Mouse (Mus musculus) heart, embryonic 13.5 days (tissue): ENCODE measurements around the gene Pxn. TPM values are rescaled to one million over a fixed set of nuclear protein-coding genes. Genes with fewer than 3 reads are reported as not detected.
"Not testable (repeated sequence)": the region's sequence is repeated elsewhere in the genome, so short reads cannot be mapped to it uniquely, and the experiment has no call there.

Experiments
- ATAC-seq: fragments of 200-750 bp; cut with Nextera tagmentation; 2 replicates; pipeline ENCODE4 v1.8.0; 2017; ENCODE audit warnings: moderate TSS enrichment; ENCODE audit not compliant: insufficient number of reproducible peaks, low FRiP score, low TSS enrichment; ENCODE audit errors: extremely low read depth
- H3K27ac ChIP-seq: fragments of 300-500 bp; sonication (generic); replicated peaks from 2 replicates; pipeline ENCODE4 v1.5.1; 2015; ENCODE audit warnings: moderate library complexity, mild to moderate bottlenecking, inconsistent platforms
- H3K27me3 ChIP-seq: fragments of 300-500 bp; sonication (generic); replicated peaks from 2 replicates; pipeline ENCODE4 v1.6.1; 2015; ENCODE audit warnings: mild to moderate bottlenecking, inconsistent platforms
- H3K36me3 ChIP-seq: fragments of 300-500 bp; sonication (generic); 2 replicates; pipeline ENCODE4 v1.6.1; 2015; ENCODE audit warnings: mild to moderate bottlenecking, inconsistent platforms
- H3K4me1 ChIP-seq: fragments of 300-500 bp; sonication (generic); 2 replicates; pipeline ENCODE4 v1.6.1; 2015; ENCODE audit warnings: inconsistent platforms
- H3K4me2 ChIP-seq: fragments of 300-500 bp; sonication (generic); 2 replicates; pipeline ENCODE4 v1.6.1; 2015; ENCODE audit warnings: inconsistent platforms, mild to moderate bottlenecking, moderate library complexity
- H3K4me3 ChIP-seq: fragments of 300-500 bp; sonication (generic); 2 replicates; pipeline ENCODE4 v1.5.1; 2015; ENCODE audit warnings: moderate library complexity, mild to moderate bottlenecking, inconsistent platforms
- H3K9ac ChIP-seq: fragments of 300-500 bp; sonication (generic); 2 replicates; pipeline ENCODE4 v1.6.1; 2015; ENCODE audit warnings: inconsistent platforms, mild to moderate bottlenecking, moderate library complexity
- H3K9me3 ChIP-seq: fragments of 300-500 bp; sonication (generic); 2 replicates; pipeline ENCODE4 v1.6.1; 2016; ENCODE audit warnings: inconsistent platforms
- WGBS: fragments of 180-500 bp; shearing (Covaris S2); methylation state at CpG from one replicate; pipeline ENCODE4 v1.1.7; 2015; ENCODE audit warnings: mixed read lengths; 5-methylcytosine and 5-hydroxymethylcytosine counted together
- polyA plus RNA-seq: library from polyadenylated mRNA; unstranded; fragments of >200 nt; fragmentation: Nextera tagmentation; extraction: Ambion mirVana; gene quantifications from 2 replicates; pipeline ENCODE4 v1.2.1, GENCODE M21; 2015

Gene Pxn
- polyA plus RNA-seq, 1 experiment from 2014 or later, result 31.7 TPM

GRCm38 (mm10) chr5:115487942-115488580 lies 18.4 kb upstream of the Pxn start:
- Histone ChIP-seq H3K9me3 (no peaks in the 10 kb centered on the region), H3K9ac (no peak overlapping the region), H3K4me3 (no peak overlapping the region), H3K27ac (no peak overlapping the region; the same call in 1 of the 2 replicates), H3K27me3 (no peaks in the 10 kb centered on the region), H3K4me1 (peaks cover 35% of the 10 kb centered on the region), H3K4me2 (peak overlapping the region; percentile 75), H3K36me3 (no peaks in the 10 kb centered on the region)
- no peak for ATAC-seq
- WGBS, result 73% methylated on average over 9 of the region's 9 CpGs

GRCm38 (mm10) chr5:115488841-115489698 lies 17.4 kb upstream of the Pxn start:
- under 1% methylated on average over 39 of the region's 39 CpGs for WGBS
- H3K27ac ChIP-seq, result peak overlapping the region; percentile 100
- H3K27me3 ChIP-seq, result no peaks in the 10 kb centered on the region
- H3K4me1 ChIP-seq, result peaks cover 40% of the 10 kb centered on the region
- H3K4me3 ChIP-seq, result peak overlapping the region; percentile 48
- H3K9ac ChIP-seq, result peak overlapping the region; percentile 95
- H3K9me3 ChIP-seq, result no peaks in the 10 kb centered on the region
- peak; percentile 43; the same call in 1 of the 2 replicates for ATAC-seq
- H3K4me2 ChIP-seq, result peak overlapping the region; percentile 75
- H3K36me3 ChIP-seq, result no peaks in the 10 kb centered on the region

- H3K9me3 ChIP-seq, result no peaks in the 10 kb centered on the region
- peak overlapping the region; percentile 100 for H3K27ac ChIP-seq
- WGBS, result under 1% methylated on average over 50 of the region's 50 CpGs
- peak overlapping the region; percentile 75 for H3K4me2 ChIP-seq
- H3K4me3 ChIP-seq, result peak overlapping the region; percentile 48
- H3K27me3 ChIP-seq, result no peaks in the 10 kb centered on the region
- H3K4me1 ChIP-seq, result peaks cover 42% of the 10 kb centered on the region
- peak overlapping the region; percentile 95 for H3K9ac ChIP-seq
- H3K36me3 ChIP-seq, result no peaks in the 10 kb centered on the region
- peak; percentile 78 for ATAC-seq
Measured at GRCm38 (mm10) chr5:115489699-115490637, 16.5 kb upstream of the Pxn start.

GRCm38 (mm10) chr5:115490638-115491000 lies 15.9 kb upstream of the Pxn start:
- Histone ChIP-seq H3K27ac (peak overlapping the region; percentile 100), H3K9me3 (no peaks in the 10 kb centered on the region), H3K4me3 (peak overlapping the region; percentile 48; the same call in 1 of the 2 replicates), H3K4me2 (peak overlapping the region; percentile 75), H3K36me3 (no peaks in the 10 kb centered on the region), H3K27me3 (no peaks in the 10 kb centered on the region), H3K4me1 (peaks cover 41% of the 10 kb centered on the region), H3K9ac (0 out of 2 replicates have a peak overlapping the region, but pooled peaks have one; percentile 95)
- 8% methylated on average over 8 of the region's 8 CpGs for WGBS
- no peak for ATAC-seq

GRCm38 (mm10) chr5:115491076-115491475 lies 15.4 kb upstream of the Pxn start:
- Histone ChIP-seq H3K36me3 (no peaks in the 10 kb centered on the region), H3K4me1 (peaks cover 41% of the 10 kb centered on the region), H3K27me3 (no peaks in the 10 kb centered on the region), H3K9me3 (no peaks in the 10 kb centered on the region), H3K9ac (peak overlapping the region; percentile 76; the same call in 1 of the 2 replicates), H3K27ac (peak overlapping the region; percentile 100; the same call in 1 of the 2 replicates), H3K4me2 (peak overlapping the region; percentile 75), H3K4me3 (no peak overlapping the region)
- no peak for ATAC-seq
- 31% methylated on average over 5 of the region's 5 CpGs for WGBS

GRCm38 (mm10) chr5:115491771-115492322 lies 14.6 kb upstream of the Pxn start:
- H3K9me3 ChIP-seq, result no peaks in the 10 kb centered on the region
- H3K36me3 ChIP-seq, result no peaks in the 10 kb centered on the region
- ATAC-seq, result no peak
- 2% methylated on average over 28 of the region's 28 CpGs for WGBS
- peak overlapping the region; percentile 76 for H3K9ac ChIP-seq
- H3K4me3 ChIP-seq, result peak overlapping the region; percentile 40
- H3K4me1 ChIP-seq, result peaks cover 41% of the 10 kb centered on the region
- peak overlapping the region; percentile 71 for H3K27ac ChIP-seq
- H3K4me2 ChIP-seq, result peak overlapping the region; percentile 75
- no peaks in the 10 kb centered on the region for H3K27me3 ChIP-seq

- Histone ChIP-seq H3K4me3 (no peak overlapping the region), H3K9me3 (no peaks in the 10 kb centered on the region), H3K4me2 (no peak overlapping the region), H3K36me3 (no peaks in the 10 kb centered on the region), H3K27me3 (no peaks in the 10 kb centered on the region), H3K27ac (peak overlapping the region; percentile 84), H3K9ac (0 out of 2 replicates have a peak overlapping the region, but pooled peaks have one; percentile 63), H3K4me1 (peaks cover 41% of the 10 kb centered on the region)
- 70% methylated on average over 6 of the region's 6 CpGs for WGBS
- ATAC-seq, result no peak
Measured at GRCm38 (mm10) chr5:115492711-115493335, 13.7 kb upstream of the Pxn start.

- peak overlapping the region; percentile 63 for H3K9ac ChIP-seq
- peaks cover 38% of the 10 kb centered on the region for H3K4me1 ChIP-seq
- H3K4me2 ChIP-seq, result peak overlapping the region; percentile 20; the same call in 1 of the 2 replicates
- no peak for ATAC-seq
- no peak overlapping the region for H3K4me3 ChIP-seq
- H3K27ac ChIP-seq, result peak overlapping the region; percentile 84
- WGBS, result 33% methylated on average over 5 of the region's 5 CpGs
- no peaks in the 10 kb centered on the region for H3K9me3 ChIP-seq
- no peaks in the 10 kb centered on the region for H3K27me3 ChIP-seq
- H3K36me3 ChIP-seq, result no peaks in the 10 kb centered on the region
Measured at GRCm38 (mm10) chr5:115493441-115493840, 13.0 kb upstream of the Pxn start.

- 82% methylated on average over 3 of the region's 3 CpGs for WGBS
- H3K4me2 ChIP-seq, H3K36me3 ChIP-seq, H3K9ac ChIP-seq, H3K9me3 ChIP-seq, H3K4me3 ChIP-seq, H3K27ac ChIP-seq, H3K27me3 ChIP-seq, ATAC-seq: not testable (repeated sequence)
- peaks cover 33% of the 10 kb centered on the region for H3K4me1 ChIP-seq
Measured at GRCm38 (mm10) chr5:115495618-115496017, 10.9 kb upstream of the Pxn start.

GRCm38 (mm10) chr5:115497033-115497432 lies 9.4 kb upstream of the Pxn start:
- WGBS, result 61% methylated on average over 7 of the region's 7 CpGs
- Histone ChIP-seq H3K27me3 (no peaks in the 10 kb centered on the region), H3K27ac (no peak overlapping the region), H3K9me3 (no peaks in the 10 kb centered on the region), H3K9ac (no peak overlapping the region), H3K4me3 (no peak overlapping the region), H3K36me3 (no peaks in the 10 kb centered on the region), H3K4me2 (no peak overlapping the region), H3K4me1 (peaks cover 19% of the 10 kb centered on the region)
- no peak for ATAC-seq
